ENCODE assay signal across 7 mouse cellular contexts in genomic region chr11:98940776-98941175, GRCm38 (mm10). TPM values are rescaled to one million over a fixed set of nuclear protein-coding genes. Genes with fewer than 3 reads are reported as not detected.
DNase-seq lines count a peak whose midpoint lies in the region; ATAC-seq and TF ChIP-seq lines count a peak whose summit lies in the region.

No protein-coding gene starts in this region.

- H3K4me3 ChIP-seq in lung, embryonic 14.5 days (ENCODE audit: low read depth, low read length) = peak overlapping the region; percentile 76
- peak overlapping the region; percentile 78 for H3K4me3 ChIP-seq in embryonic facial prominence, embryonic 13.5 days
- no peak overlapping the region for H3K4me3 ChIP-seq in hindbrain, embryonic 13.5 days
- H3K4me3 ChIP-seq in midbrain, embryonic 11.5 days (ENCODE audit: low read depth, low read length) = peak overlapping the region; percentile 45; the same call in 1 of the 2 replicates

- TF ChIP-seq CTCF in lung, embryonic 14.5 days (IDR thresholded peaks at IDR 0.05; ENCODE audit: low read depth) = no peak

- peaks cover 82% of the 10 kb centered on the region for H3K4me1 ChIP-seq in lung, embryonic 14.5 days (ENCODE audit: insufficient read depth)
- H3K4me1 ChIP-seq in embryonic facial prominence, embryonic 13.5 days = peaks cover 89% of the 10 kb centered on the region
- H3K4me1 ChIP-seq in hindbrain, embryonic 13.5 days (replicated peaks) = peaks cover 97% of the 10 kb centered on the region
- H3K4me1 ChIP-seq in midbrain, embryonic 11.5 days (ENCODE audit: control insufficient read depth, insufficient read depth, low read length) = peaks cover 79% of the 10 kb centered on the region

- H3K4me2 ChIP-seq in lung, embryonic 14.5 days = peak overlapping the region; percentile 94
- H3K4me2 ChIP-seq in embryonic facial prominence, embryonic 13.5 days = peak overlapping the region; percentile 91
- peak overlapping the region; percentile 94 for H3K4me2 ChIP-seq in hindbrain, embryonic 13.5 days
- peak overlapping the region; percentile 80 for H3K4me2 ChIP-seq in midbrain, embryonic 11.5 days

- WGBS in lung, embryonic 14.5 days = 14% methylated on average over 3 of the region's 3 CpGs
- WGBS in embryonic facial prominence, embryonic 13.5 days = 16% methylated on average over 3 of the region's 3 CpGs
- 46% methylated on average over 3 of the region's 3 CpGs for WGBS in hindbrain, embryonic 13.5 days
- 32% methylated on average over 3 of the region's 3 CpGs for WGBS in midbrain, embryonic 11.5 days

- peak overlapping the region; percentile 99 for H3K27ac ChIP-seq in lung, embryonic 14.5 days (ENCODE audit: low read depth)
- peak overlapping the region; percentile 100 for H3K27ac ChIP-seq in embryonic facial prominence, embryonic 13.5 days
- H3K27ac ChIP-seq in hindbrain, embryonic 13.5 days = peak overlapping the region; percentile 92
- H3K27ac ChIP-seq in midbrain, embryonic 11.5 days (ENCODE audit: low read depth, low read length) = no peak overlapping the region

- no peaks in the 10 kb centered on the region; the same call in 1 of the 2 replicates for H3K36me3 ChIP-seq in lung, embryonic 14.5 days (ENCODE audit: insufficient read depth)
- H3K36me3 ChIP-seq in embryonic facial prominence, embryonic 13.5 days = no peaks in the 10 kb centered on the region; the same call in 1 of the 2 replicates
- H3K36me3 ChIP-seq in hindbrain, embryonic 13.5 days = no peaks in the 10 kb centered on the region
- H3K36me3 ChIP-seq in midbrain, embryonic 11.5 days (ENCODE audit: control insufficient read depth, insufficient read depth, low read length) = no peaks in the 10 kb centered on the region

- peak overlapping the region; percentile 44 for H3K9ac ChIP-seq in lung, embryonic 14.5 days
- H3K9ac ChIP-seq in embryonic facial prominence, embryonic 13.5 days = peak overlapping the region; percentile 93
- peak overlapping the region; percentile 70 for H3K9ac ChIP-seq in hindbrain, embryonic 13.5 days
- peak overlapping the region; percentile 67 for H3K9ac ChIP-seq in midbrain, embryonic 11.5 days (ENCODE audit: low read length)

- no peaks in the 10 kb centered on the region for H3K27me3 ChIP-seq in lung, embryonic 14.5 days (ENCODE audit: insufficient read depth, low read length)
- H3K27me3 ChIP-seq in embryonic facial prominence, embryonic 13.5 days = no peaks in the 10 kb centered on the region
- H3K27me3 ChIP-seq in hindbrain, embryonic 13.5 days = peaks cover 4% of the 10 kb centered on the region; the same call in 1 of the 2 replicates
- H3K27me3 ChIP-seq in midbrain, embryonic 11.5 days (ENCODE audit: control insufficient read depth, insufficient read depth, low read length) = peaks cover 5% of the 10 kb centered on the region; the same call in 1 of the 2 replicates

- no peak for DNase-seq in lung, embryonic 14.5 days
- DNase-seq in lung, adult 18-20 months = no peak
- no peak for DNase-seq in midbrain, embryonic 11.5 days (ENCODE audit: low spot score, missing footprints)
- no peak for DNase-seq in frontal cortex, postnatal 14 days (ENCODE audit: low spot score in 2 of 2)
- no peak for DNase-seq in urinary bladder, adult 18-20 months (ENCODE audit: low spot score in 2 of 2)

- no peak for ATAC-seq in lung, embryonic 14.5 days (ENCODE audit: insufficient read depth)
- no peak for ATAC-seq in embryonic facial prominence, embryonic 13.5 days (ENCODE audit: insufficient number of reproducible peaks, insufficient read depth, low FRiP score, low TSS enrichment, low read depth)
- no peak for ATAC-seq in hindbrain, embryonic 13.5 days (ENCODE audit: low FRiP score)
- ATAC-seq in midbrain, embryonic 11.5 days (ENCODE audit: low FRiP score) = no peak

- H3K9me3 ChIP-seq in lung, embryonic 14.5 days (ENCODE audit: low read depth, low read length) = no peaks in the 10 kb centered on the region
- no peaks in the 10 kb centered on the region for H3K9me3 ChIP-seq in embryonic facial prominence, embryonic 13.5 days
- H3K9me3 ChIP-seq in hindbrain, embryonic 13.5 days = no peaks in the 10 kb centered on the region
- H3K9me3 ChIP-seq in midbrain, embryonic 11.5 days (ENCODE audit: control insufficient read depth, low read length) = no peaks in the 10 kb centered on the region

RNA-seq across cellular contexts. Expression of gene Rara, which starts 13.2 kb away (rescaled TPM):
- polyA plus RNA-seq in lung, embryonic 14.5 days (2014; fragmentation: Nextera tagmentation; extraction: Ambion mirVana) = 43.2 and 45.3 TPM in 2 replicates
- 39.4 and 44.7 TPM in 2 replicates for polyA plus RNA-seq in embryonic facial prominence, embryonic 13.5 days (2015; fragmentation: Nextera tagmentation; extraction: Ambion mirVana)
- polyA plus RNA-seq in hindbrain, embryonic 13.5 days (2015; fragmentation: Nextera tagmentation; extraction: Ambion mirVana) = 17.1 and 20.3 TPM in 2 replicates
- 13.2 and 14.8 TPM in 2 replicates for polyA plus RNA-seq in midbrain, embryonic 11.5 days (2014; fragmentation: Nextera tagmentation; extraction: Ambion mirVana)

RNA-seq across cellular contexts. Expression of gene Cdc6, which starts 33.2 kb away (rescaled TPM):
- 47.0 and 48.1 TPM in 2 replicates for polyA plus RNA-seq in lung, embryonic 14.5 days (2014; fragmentation: Nextera tagmentation; extraction: Ambion mirVana)
- polyA plus RNA-seq in embryonic facial prominence, embryonic 13.5 days (2015; fragmentation: Nextera tagmentation; extraction: Ambion mirVana) = 26.9 and 31.5 TPM in 2 replicates
- polyA plus RNA-seq in hindbrain, embryonic 13.5 days (2015; fragmentation: Nextera tagmentation; extraction: Ambion mirVana) = 5.9 and 6.0 TPM in 2 replicates
- polyA plus RNA-seq in midbrain, embryonic 11.5 days (2014; fragmentation: Nextera tagmentation; extraction: Ambion mirVana) = 44.3 and 45.0 TPM in 2 replicates

RNA-seq across cellular contexts. Expression of gene Gjd3, which starts 42.0 kb away (rescaled TPM):
- 0.31 TPM in 1 of 2 replicates, not detected in the other for polyA plus RNA-seq in lung, embryonic 14.5 days (2014; fragmentation: Nextera tagmentation; extraction: Ambion mirVana)
- 0.34 and 0.44 TPM in 2 replicates for polyA plus RNA-seq in embryonic facial prominence, embryonic 13.5 days (2015; fragmentation: Nextera tagmentation; extraction: Ambion mirVana)
- 1.5 and 1.6 TPM in 2 replicates for polyA plus RNA-seq in hindbrain, embryonic 13.5 days (2015; fragmentation: Nextera tagmentation; extraction: Ambion mirVana)
- polyA plus RNA-seq in midbrain, embryonic 11.5 days (2014; fragmentation: Nextera tagmentation; extraction: Ambion mirVana) = not detected in 2 replicates
